Mouse (Mus musculus) kidney, adult 18-20 months (tissue): ENCODE measurements around the gene Ccnd3.

Source experiments
- DNase-seq: peaks from one replicate; pipeline ENCODE4 v3.0.0; 2021

Gene Ccnd3

GRCm38 (mm10) chr17:47626031-47626430 is 121.2 kb downstream of the Ccnd3 start:
- DNase-seq: no peak

- DNase-seq: no peak
These were observed 122.9 kb downstream of the Ccnd3 start for GRCm38 (mm10) chr17:47627791-47628190.

DNA sequence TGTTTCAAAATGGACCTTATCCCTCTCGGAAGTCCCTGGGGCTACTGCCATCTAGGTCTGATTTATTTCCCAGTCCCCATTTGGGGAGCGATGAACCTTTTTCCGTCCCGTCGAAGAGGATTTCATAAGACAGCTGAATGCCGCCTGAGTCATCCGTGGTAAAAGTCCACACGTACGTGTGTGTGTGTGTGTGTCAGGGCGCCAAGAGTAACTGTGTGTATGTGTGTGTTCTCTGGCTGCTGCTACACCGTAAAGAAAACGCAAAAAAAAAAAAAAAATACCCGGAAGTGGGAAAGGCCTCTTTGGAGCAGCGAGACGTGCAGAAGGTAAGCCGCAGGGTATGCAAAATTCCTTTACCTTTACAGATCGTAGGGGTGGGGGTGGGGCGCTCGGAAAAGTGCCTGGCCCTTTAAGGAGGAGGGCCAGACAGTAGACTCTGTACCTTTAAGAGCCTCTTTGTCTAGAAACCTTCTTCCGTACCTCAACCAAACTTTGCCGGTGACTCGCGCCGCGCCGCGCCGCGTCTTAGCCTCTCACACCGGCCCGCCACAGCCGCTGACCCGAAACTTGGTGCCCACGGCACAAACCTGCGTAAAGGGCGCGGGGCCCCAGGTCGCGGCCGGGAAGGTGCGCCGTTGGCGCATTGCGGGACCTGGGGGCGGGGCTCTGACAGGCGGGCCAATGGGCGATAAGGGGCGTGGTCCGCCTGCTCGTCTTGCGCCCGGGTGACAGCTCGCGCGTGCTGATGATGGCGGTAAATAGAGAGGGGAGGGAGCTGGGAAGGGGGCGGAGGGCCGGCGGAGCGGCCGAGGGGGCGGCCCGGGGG is 124.2 kb downstream of the Ccnd3 start:
- peak; percentile 95 for DNase-seq

DNA sequence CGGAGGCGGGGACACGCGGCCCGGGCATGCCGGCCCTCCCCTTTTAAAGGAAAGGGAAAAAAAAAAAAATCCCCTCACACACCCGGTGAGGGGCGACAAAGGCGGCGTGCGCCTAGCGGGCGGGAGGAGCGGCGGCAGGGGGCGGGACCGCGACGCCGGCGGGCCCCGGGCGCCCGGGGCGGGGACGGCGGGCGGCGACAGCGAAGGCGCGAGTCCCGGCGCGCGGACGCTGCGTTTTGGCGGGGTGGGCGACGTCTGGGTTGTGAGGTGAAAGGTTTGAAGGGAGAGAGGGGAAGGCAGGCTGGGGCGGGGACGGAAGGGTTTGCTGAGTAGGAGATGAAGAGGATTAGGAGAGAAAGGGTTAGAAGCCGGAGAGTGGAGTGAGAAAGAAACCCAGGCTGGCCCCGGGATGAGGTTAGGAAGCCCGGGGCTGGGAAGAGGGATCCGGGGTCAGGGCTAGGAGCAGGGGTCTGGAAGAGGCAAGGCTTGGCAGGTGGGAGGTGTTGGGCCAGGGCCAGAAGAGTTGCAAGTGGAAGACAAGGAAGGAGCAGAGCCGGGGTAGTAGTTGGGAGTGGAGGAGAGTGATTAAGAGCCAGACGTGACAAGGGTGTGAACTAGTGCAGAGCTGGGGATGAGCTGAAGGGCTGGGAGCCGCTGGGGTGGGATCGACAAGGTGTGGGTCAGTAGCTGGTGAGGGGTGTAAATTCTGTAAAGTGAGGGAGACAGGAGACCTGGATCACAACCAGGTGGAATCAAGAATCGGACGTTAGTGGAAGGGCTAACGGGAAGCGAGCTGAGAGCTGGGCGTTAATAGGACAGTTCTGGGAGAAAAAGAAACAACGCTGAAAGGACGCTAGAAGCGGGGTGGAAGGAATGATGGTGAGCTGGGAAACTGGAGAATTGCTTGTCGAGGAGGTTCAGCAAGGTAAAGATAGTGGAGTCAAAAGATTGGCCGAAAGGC is 125.1 kb downstream of the Ccnd3 start:
- peak; percentile 36 for DNase-seq

GRCm38 (mm10) chr17:47630678-47631065 is 125.8 kb downstream of the Ccnd3 start, which contains the start of gene Usp49:
Gene Usp49 (plus strand): TSS chr17:47630690.
- no peak for DNase-seq

DNA sequence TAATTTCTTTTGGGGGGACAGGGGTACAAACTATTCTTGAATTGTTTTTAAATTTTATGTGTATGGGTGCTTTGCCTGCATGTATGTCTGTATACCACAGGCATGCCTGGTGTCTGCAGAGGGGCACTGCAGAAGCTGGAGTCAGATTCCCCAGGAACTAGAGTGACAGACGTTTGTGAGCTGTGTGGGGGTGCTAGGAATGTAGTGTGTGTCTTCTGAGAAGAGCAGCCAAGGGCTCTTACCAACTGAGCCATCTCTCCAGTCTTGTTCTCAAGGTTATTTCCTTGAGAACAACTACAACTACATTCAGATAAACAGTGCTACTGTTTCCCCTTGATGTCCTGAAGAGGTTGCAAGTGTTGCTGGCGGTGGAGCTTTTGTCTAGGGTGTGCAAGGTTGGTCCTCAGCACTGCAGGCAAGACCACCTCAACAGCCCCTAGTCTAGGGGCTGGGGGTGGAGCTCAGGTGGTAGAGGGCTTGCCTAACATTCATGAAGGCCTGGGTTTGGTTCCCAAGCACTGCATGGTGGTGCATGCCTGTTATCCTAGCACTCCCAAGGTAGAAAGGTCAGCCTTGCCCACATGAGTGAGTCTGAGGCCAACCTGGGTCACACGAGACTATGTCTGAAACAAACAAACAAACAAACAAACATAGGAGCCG is 127.5 kb downstream of the Ccnd3 start:
- no peak for DNase-seq

GRCm38 (mm10) chr17:47633999-47634770 is 129.3 kb downstream of the Ccnd3 start:
- no peak for DNase-seq

GRCm38 (mm10) chr17:47642992-47643391 is 138.1 kb downstream of the Ccnd3 start:
- DNase-seq: no peak

DNA sequence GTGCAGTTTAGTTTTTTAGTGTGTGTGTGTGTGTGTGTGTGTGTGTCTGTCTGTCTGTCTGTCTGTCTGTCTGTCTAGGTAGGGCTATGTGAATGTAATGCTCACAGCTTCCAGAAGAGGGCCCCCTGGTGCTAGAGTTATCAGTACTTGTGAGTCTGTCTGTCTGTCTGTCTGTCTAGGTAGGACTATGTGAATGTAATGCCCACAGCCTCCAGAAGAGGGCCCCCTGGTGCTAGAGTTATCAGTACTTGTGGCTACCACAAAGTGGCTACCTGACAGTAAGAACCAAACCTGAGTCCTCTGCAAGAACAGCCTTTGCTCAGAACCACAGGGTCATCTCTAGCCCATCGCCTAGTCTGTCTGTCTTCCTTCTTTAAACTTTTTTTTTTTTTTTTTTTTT is 141.8 kb downstream of the Ccnd3 start:
- DNase-seq: peak; percentile 79

- DNase-seq: no peak
These were observed 144.1 kb downstream of the Ccnd3 start for GRCm38 (mm10) chr17:47648966-47649365.
